Mouse (Mus musculus) lung, adult 2 months (tissue): ENCODE data around the gene Aloxe3.

Experiments
- CTCF ChIP-seq: fragments of 200-500 bp; IDR thresholded peaks from 2 replicates; pipeline ENCODE4 v1.5.1; 2011; ENCODE audit warnings: mild to moderate bottlenecking, low read length, control low read depth; ENCODE audit not compliant: insufficient read depth
- POLR2A ChIP-seq: fragments of 200-500 bp; IDR thresholded peaks from 2 replicates; pipeline ENCODE4 v1.6.1; 2011; ENCODE audit warnings: low read depth, mild to moderate bottlenecking, control low read depth, low read length, borderline replicate concordance; ENCODE audit errors: extremely low read depth

- TF ChIP-seq CTCF = no peak
- TF ChIP-seq POLR2A = no peak
Observed at GRCm38 (mm10) chr11:69114621-69115020, 11.1 kb upstream of the Aloxe3 start.
